Mouse (Mus musculus): ENCODE data around the gene Hnrnpu. TPM values are rescaled to one million over a fixed set of nuclear protein-coding genes. Genes with fewer than 3 reads are reported as not detected.

The Hnrnpu gene
- polyA plus RNA-seq, 1 experiment: 48.6 TPM

DNA sequence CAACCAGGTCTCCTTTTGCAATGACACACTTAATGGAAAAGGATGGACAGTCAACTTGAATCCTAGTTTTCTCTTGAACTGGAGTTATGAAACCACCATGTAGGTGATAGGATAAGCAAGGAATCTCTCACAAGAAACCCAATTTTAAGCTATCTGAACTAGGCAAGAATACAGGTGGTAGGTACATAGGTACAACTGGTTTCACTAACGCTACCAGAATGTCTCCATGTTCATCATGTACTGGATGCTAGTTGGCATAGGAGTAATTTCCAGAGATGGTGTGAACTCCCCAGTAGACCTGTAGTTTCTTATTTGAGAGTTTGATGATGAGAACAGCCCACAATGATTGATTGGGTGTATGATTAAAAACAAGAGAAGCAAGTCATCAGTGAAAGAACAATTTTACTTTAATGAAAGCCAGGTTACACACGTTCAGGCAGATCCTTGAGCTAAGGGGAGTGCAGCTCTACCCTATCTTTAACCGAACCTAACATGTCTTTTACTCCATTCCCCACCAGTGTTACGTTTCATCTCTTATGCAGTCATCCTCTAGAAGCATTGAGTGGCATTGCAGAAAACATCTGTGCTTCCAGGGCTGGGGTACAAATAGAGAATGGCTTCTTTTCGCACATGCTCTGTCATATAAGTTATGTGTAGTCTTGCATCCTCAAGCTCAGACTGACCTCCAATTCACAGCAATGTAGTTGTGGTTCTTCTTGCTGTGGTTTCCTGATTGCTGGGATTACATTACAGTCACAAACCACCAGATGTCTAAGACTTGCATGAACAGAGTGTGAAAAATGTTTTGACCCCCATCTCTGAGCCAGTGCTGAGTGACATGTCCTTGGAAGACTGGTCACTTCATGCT is 16.6 kb downstream of the Hnrnpu start:
- Histone ChIP-seq H3K27ac (ENCODE audit: insufficient read depth, low read length) (no peak overlapping the region; the same call in 1 of the 2 replicates), H3K4me1 (ENCODE audit: control insufficient read depth, insufficient read depth, insufficient read length) (peaks cover 5% of the 10 kb centered on the region), H3K36me3 (ENCODE audit: control insufficient read depth, insufficient read depth, low read length) (peaks cover 25% of the 10 kb centered on the region), H3K4me3 (ENCODE audit: extremely low read depth, insufficient read depth, insufficient read length) (no peak overlapping the region), H3K27me3 (ENCODE audit: control insufficient read depth, insufficient read depth, low read length) (no peaks in the 10 kb centered on the region)
- DNase-seq (ENCODE audit: low read depth in 1 of 2, low spot score in 2 of 2): no peak
- WGBS: 41% methylated on average over 5 of the region's 5 CpGs
- TF ChIP-seq POLR2A (IDR thresholded peaks at IDR 0.05; ENCODE audit: low read depth, low read length) (no peak), CTCF (IDR thresholded peaks at IDR 0.05; ENCODE audit: extremely low read depth, insufficient read depth, insufficient read length, insufficient replicate concordance) (no peak)

- Histone ChIP-seq H3K4me3 (ENCODE audit: extremely low read depth, insufficient read depth, insufficient read length) (no peak overlapping the region), H3K27ac (ENCODE audit: insufficient read depth, low read length) (no peak overlapping the region), H3K36me3 (ENCODE audit: control insufficient read depth, insufficient read depth, low read length) (peaks cover 25% of the 10 kb centered on the region), H3K4me1 (ENCODE audit: control insufficient read depth, insufficient read depth, insufficient read length) (peaks cover 5% of the 10 kb centered on the region), H3K27me3 (ENCODE audit: control insufficient read depth, insufficient read depth, low read length) (no peaks in the 10 kb centered on the region)
- no peak for TF ChIP-seq CTCF (IDR thresholded peaks at IDR 0.05; ENCODE audit: extremely low read depth, insufficient read depth, insufficient read length, insufficient replicate concordance)
- TF ChIP-seq POLR2A (IDR thresholded peaks at IDR 0.05; ENCODE audit: low read depth, low read length): no peak
- DNase-seq (ENCODE audit: low read depth in 1 of 2, low spot score in 2 of 2): no peak
- WGBS: 20% methylated on average over 8 of the region's 8 CpGs
These were observed 17.4 kb downstream of the Hnrnpu start for GRCm38 (mm10) chr1:178320038-178320722.

DNA sequence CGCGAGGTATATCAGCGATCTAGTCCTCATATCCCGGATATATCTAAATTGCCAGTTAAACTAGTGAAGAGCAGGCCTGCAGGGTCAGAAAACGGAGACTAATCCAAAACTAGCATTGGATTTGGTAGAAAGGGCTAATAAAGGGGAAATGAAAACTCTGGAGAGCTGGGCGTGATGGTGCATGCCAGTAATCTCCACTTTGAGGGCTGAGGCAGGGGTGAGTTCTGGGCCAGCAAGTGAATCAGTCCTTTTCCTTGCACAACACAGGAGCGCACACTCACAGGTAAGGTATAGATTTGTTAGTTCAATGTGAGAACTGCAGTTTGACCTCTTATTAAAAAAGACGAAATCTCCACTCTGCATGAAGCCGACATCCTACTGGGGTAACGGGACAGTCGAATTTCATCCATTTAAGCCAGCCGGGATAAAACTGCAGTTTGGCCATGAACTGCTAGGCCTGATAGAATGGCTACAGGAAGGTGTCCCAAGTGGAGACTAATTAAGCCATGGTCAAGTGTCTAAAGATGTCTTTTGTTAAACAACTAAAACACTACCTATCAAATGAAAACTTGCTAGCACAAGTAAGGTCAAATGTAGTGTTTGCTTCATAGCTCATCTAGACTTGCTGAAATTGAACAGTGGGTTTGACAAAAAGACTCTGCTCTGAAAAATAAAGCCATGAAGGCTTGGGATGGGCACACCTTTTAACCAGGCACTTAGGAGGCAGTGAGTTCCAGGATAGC is 18.1 kb downstream of the Hnrnpu start:
- Histone ChIP-seq H3K27ac (ENCODE audit: insufficient read depth, low read length) (peak overlapping the region; percentile 100), H3K4me3 (ENCODE audit: extremely low read depth, insufficient read depth, insufficient read length) (peak overlapping the region; percentile 98), H3K36me3 (ENCODE audit: control insufficient read depth, insufficient read depth, low read length) (peaks cover 20% of the 10 kb centered on the region), H3K27me3 (ENCODE audit: control insufficient read depth, insufficient read depth, low read length) (no peaks in the 10 kb centered on the region), H3K4me1 (ENCODE audit: control insufficient read depth, insufficient read depth, insufficient read length) (peaks cover 5% of the 10 kb centered on the region)
- no peak for TF ChIP-seq CTCF (IDR thresholded peaks at IDR 0.05; ENCODE audit: extremely low read depth, insufficient read depth, insufficient read length, insufficient replicate concordance)
- no peak for TF ChIP-seq POLR2A (IDR thresholded peaks at IDR 0.05; ENCODE audit: low read depth, low read length)
- WGBS: 1% methylated on average over 12 of the region's 12 CpGs
- DNase-seq (ENCODE audit: low read depth in 1 of 2, low spot score in 2 of 2): peak in 1 of 2 experiments; percentile 16

DNA sequence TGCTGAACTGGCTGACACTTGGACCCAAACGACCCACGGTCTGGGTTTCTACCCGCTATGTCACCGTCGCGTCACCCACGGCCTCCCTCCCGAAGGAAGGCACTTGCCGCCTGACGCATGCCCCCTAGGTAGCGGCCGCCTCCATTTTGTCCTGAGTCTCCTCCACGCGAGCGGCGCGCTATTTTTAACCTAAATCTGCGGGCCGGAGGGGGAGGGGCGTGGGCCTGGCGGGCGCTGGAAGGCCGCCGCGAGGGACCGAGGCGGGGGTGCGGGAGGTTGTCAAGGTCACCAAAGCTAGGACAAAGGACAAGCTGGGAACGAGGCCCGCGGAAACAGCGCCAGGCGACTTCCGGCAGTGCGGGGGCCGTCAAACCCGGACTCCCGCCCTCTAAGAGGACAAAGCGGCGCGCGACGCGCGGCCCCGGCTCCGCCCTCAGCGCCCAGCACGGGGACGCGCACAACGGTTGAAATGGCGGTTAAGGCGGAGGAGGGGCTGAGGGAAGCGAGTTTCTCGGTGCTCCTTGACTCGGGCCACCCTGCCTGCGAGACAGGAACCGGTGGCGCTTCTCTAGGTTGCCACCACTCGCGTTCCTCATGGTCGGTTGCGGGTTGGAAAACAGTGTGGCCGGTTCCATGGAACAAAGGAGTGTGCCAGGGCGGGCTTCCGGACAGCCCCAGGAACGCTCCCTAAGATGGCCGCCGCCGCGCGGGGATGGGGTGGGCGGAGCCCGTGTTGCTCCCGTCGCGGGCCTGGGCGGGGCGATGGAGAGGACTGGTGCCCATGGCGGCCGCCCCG is 19.0 kb downstream of the Hnrnpu start, which contains the start of gene Cox20:
TSS of gene Cox20 (plus strand) at position 742 of the 796 bp plus-strand sequence.
- Histone ChIP-seq H3K36me3 (ENCODE audit: control insufficient read depth, insufficient read depth, low read length) (peaks cover 18% of the 10 kb centered on the region), H3K27me3 (ENCODE audit: control insufficient read depth, insufficient read depth, low read length) (no peaks in the 10 kb centered on the region), H3K27ac (ENCODE audit: insufficient read depth, low read length) (peak within 1 kb of the TSS; percentile 100), H3K4me3 (ENCODE audit: extremely low read depth, insufficient read depth, insufficient read length) (peak within 1 kb of the TSS; percentile 98), H3K4me1 (ENCODE audit: control insufficient read depth, insufficient read depth, insufficient read length) (peaks cover 5% of the 10 kb centered on the region)
- peak; percentile 92 for TF ChIP-seq POLR2A (IDR thresholded peaks at IDR 0.05; ENCODE audit: low read depth, low read length)
- no peak for TF ChIP-seq CTCF (IDR thresholded peaks at IDR 0.05; ENCODE audit: extremely low read depth, insufficient read depth, insufficient read length, insufficient replicate concordance)
- peak; percentile 94 to 96 for DNase-seq (ENCODE audit: low read depth in 1 of 2, low spot score in 2 of 2)
- WGBS: under 1% methylated on average over 83 of the region's 83 CpGs

DNA sequence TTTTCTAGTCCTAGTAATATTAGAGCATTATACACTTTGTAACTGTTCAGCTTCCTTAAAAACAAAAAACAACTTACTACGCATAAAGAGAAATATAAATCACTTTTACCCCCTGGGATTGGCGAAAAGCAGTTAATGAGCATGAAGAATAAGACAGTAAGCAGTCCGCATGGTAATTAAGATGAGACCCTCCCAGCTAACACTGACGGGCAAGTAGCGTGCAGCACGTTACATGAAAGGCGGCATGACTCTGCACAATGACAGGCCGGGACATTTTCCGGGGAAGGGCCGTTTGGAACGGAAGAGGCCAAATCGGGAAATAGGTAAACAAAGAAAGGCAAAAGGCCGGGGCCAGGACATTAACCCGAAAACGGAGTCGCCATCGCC is 19.6 kb downstream of the Hnrnpu start:
- Histone ChIP-seq H3K27ac (ENCODE audit: insufficient read depth, low read length) (peak overlapping the region; percentile 100), H3K27me3 (ENCODE audit: control insufficient read depth, insufficient read depth, low read length) (no peaks in the 10 kb centered on the region), H3K4me1 (ENCODE audit: control insufficient read depth, insufficient read depth, insufficient read length) (peaks cover 5% of the 10 kb centered on the region), H3K36me3 (ENCODE audit: control insufficient read depth, insufficient read depth, low read length) (peaks cover 13% of the 10 kb centered on the region), H3K4me3 (ENCODE audit: extremely low read depth, insufficient read depth, insufficient read length) (peak overlapping the region; percentile 98)
- under 1% methylated on average over 17 of the region's 17 CpGs for WGBS
- DNase-seq (ENCODE audit: low read depth in 1 of 2, low spot score in 2 of 2): no peak
- no peak for TF ChIP-seq CTCF (IDR thresholded peaks at IDR 0.05; ENCODE audit: extremely low read depth, insufficient read depth, insufficient read length, insufficient replicate concordance)
- TF ChIP-seq POLR2A (IDR thresholded peaks at IDR 0.05; ENCODE audit: low read depth, low read length): no peak
